Mouse (Mus musculus) liver, postnatal 0 days (tissue): Measurements from ENCODE around the gene Thtpa.

ENCODE experiments used
- CTCF ChIP-seq: sonication (generic); IDR thresholded peaks from 2 replicates; pipeline ENCODE4 v1.5.1; 2016; ENCODE audit warnings: antibody characterized with exemption, low read depth
- EP300 ChIP-seq: IDR thresholded peaks from 2 replicates; pipeline ENCODE4 v1.6.1; 2016; ENCODE audit warnings: antibody characterized with exemption, low read depth, mild to moderate bottlenecking

- no peak for TF ChIP-seq CTCF
- TF ChIP-seq EP300 = no peak
Observed at GRCm38 (mm10) chr14:55126521-55126920, 31.9 kb downstream of the Thtpa start.
